Mouse (Mus musculus): ENCODE data around the gene Garnl3.

The Garnl3 gene

GRCm38 (mm10) chr2:32971235-32971634 is 160.2 kb downstream of the Garnl3 start:
- DNase-seq (ENCODE audit: low spot score in 2 of 2): no peak

- no peak for DNase-seq (ENCODE audit: low spot score in 2 of 2)
Measured at GRCm38 (mm10) chr2:32969326-32969725, 162.1 kb downstream of the Garnl3 start.

DNA sequence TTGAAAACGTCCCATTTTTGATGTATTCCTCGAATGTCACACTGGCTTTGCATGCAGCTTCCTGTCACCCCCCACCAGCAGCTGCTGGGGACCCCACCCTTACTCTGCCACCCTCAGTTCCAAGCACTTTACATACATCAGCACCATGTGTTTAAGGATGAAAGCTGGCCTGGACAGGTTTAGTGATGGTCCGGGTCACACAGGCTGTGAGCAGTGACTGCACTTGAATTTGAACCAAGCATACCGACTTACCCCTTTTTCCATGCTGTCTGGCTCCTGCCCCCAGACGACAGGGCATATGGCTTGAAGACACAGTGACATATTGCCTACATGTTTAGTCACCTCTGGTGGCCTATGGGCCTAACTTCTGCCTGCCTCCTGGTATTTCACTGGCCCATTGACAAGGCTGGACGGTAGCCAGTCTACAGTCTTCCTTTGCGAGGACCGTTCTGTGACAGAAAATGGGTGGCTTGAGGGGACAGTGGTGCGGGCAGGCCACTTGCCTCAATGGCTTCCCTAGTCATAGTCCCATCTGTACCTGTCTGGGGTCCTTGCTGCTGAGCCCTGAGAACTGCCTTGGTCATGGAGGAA is 163.3 kb downstream of the Garnl3 start:
- DNase-seq (ENCODE audit: low spot score in 2 of 2): no peak

DNA sequence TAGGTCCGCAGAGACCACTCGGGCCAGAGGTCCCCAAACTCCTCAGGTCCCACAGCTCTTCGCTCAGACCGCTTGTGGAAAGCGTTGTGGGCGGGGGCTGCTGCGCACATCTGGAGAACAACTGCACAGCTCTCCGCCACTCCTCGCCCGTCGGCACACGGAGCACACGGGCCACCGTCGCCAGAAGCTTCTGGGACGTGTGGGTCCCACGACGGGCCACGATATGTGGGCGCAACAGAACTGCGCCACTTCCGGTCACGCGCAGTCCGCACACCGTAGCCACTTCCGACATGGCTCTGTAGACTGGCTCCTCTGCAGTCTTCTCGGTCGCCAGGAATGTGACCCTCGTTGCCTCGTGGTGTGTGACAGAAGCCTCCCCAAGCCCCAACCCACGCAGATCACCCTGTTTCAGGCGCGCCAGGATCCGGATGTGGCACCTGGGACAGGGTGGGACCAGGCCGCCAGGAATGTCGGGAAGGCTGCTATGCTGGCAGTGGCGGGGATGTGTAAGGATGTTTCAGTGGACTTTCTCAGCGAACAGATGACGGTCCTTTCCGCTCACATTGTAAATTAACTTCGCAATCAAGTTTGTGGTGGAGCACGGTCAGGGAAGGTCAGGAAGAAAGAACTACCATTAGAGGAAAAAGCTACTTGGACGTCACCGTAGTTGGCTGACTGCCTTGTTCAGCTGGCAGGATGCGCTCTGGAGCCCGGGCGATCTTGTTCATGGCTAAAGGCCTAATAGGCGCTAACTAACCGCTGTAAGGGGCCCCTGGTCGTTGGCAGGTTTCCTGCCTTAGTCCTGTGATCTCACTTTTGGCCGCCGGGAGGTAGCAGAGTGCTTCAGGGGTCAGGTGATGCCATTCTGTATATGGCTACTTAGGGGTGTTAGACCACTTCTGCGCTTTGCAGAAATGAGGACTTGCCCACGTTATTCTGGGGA is 164.5 kb downstream of the Garnl3 start:
- peak; percentile 76 to 88 for DNase-seq (ENCODE audit: low spot score in 2 of 2)

- no peak for DNase-seq (ENCODE audit: low spot score in 2 of 2)
Measured at GRCm38 (mm10) chr2:32966184-32966688, 165.2 kb downstream of the Garnl3 start.

- DNase-seq (ENCODE audit: low spot score in 2 of 2): no peak
Measured at GRCm38 (mm10) chr2:32965511-32966183, 165.8 kb downstream of the Garnl3 start.

DNA sequence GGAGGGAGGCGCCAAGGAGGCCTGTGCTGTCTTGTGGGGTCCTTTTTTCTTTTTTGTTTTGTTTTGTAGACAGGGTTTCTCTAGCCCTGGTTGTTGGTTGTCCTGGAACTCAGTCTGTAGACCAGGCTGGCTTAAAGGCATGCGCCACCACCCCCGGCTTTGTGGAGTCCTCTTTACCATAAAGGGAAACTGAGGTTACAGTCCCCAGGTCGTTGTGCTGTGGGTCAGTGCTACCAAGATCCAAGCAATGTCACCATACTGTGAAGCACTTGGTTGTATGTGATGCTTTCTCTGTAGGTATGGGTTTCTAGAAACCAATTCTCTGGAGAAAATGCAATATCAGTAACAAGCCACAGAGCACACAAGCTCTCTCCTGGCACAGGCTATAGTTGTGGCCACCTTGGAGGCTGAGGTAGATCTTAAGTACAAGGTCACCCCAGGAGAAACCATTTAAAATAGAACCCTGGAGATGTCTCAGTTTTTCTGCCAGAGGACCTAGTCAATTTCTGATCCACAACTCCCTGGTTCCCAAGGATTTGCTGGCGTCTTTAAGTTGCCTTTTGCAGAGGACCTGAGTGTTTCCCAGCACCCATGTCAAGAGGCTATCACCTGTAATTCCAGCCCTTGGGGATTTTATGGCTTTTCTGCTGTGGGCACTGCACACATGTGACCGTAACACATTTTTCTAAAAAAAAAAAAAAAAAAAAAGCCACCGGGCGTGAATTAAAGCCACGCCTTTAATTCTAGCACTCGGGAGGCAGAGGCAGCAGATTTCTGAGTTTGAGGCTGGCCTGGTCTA is 166.6 kb downstream of the Garnl3 start:
- no peak for DNase-seq (ENCODE audit: low spot score in 2 of 2)

- no peak for DNase-seq (ENCODE audit: low spot score in 2 of 2)
Measured at GRCm38 (mm10) chr2:32963981-32964380, 167.5 kb downstream of the Garnl3 start.

DNA sequence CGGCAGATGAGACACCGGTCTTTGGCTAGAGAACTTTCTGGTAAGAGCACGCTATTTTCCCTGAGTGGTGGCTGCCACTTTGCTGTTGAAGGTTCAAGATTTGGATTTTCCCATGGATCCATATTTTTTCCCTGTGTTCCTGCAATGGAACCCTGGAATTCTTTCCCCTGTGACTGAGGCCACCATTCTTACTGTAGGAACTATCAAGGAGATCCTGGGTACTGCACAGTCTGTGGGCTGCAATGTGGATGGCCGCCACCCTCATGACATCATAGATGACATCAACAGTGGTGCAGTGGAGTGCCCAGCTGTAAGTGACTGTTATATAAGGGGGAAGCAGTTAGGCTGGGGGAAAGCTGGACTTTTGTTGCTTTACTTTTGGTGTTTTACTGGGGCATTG is 167.9 kb downstream of the Garnl3 start:
- DNase-seq (ENCODE audit: low spot score in 2 of 2): no peak

DNA sequence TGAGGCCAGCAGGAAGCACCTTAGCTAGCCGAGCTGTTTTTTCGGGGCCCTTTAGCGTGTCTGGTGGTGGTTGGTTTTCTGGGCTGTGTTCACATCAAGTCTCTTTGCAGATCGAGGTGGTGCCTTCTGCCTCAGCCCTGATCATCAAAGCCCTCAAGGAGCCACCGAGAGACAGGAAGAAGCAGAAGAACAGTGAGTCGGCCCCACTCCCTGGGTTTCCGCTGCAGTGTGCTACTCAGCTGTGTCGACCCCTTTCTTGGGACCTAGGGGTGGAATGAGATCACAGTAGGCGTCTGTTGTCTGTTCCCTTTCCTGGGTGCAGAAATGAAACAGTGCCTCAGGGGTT is 168.6 kb downstream of the Garnl3 start:
- no peak for DNase-seq (ENCODE audit: low spot score in 2 of 2)

- DNase-seq (ENCODE audit: low spot score in 2 of 2): no peak
Measured at GRCm38 (mm10) chr2:32962062-32962874, 169.2 kb downstream of the Garnl3 start.

- peak; percentile 84 to 93 for DNase-seq (ENCODE audit: low spot score in 2 of 2)
Measured at GRCm38 (mm10) chr2:32961192-32961995, 170.1 kb downstream of the Garnl3 start, which contains the start of the genes Rpl12 and Lrsam1. TSS of gene Rpl12 (plus strand) at chr2:32961559. TSS of gene Lrsam1 (minus strand) at chr2:32961614.

DNA sequence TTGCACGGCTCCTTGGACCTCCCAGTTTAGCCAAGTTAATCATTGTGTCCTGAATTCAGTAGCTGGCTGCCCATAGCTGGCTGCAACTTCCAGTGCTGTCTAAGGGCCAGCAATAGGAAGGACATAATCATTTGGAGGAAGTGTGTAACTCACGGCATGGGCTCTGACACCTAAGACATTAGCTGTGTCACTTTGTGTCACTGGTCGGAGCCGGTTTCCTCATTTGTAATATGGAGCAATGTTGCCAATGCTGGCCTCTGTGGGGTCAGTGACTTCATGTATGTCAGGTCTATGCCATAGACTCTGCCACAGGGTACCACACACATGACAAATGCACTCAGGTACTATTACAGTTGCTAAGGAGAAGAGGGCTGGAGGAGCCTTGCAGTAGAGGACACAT is 171.2 kb downstream of the Garnl3 start:
- DNase-seq (ENCODE audit: low spot score in 2 of 2): no peak

- peak in 1 of 2 experiments; percentile 48 for DNase-seq (ENCODE audit: low spot score in 2 of 2)
Measured at GRCm38 (mm10) chr2:32957344-32957743, 174.1 kb downstream of the Garnl3 start.

- DNase-seq (ENCODE audit: low spot score in 2 of 2): no peak
Measured at GRCm38 (mm10) chr2:32954581-32954980, 176.9 kb downstream of the Garnl3 start.

DNA sequence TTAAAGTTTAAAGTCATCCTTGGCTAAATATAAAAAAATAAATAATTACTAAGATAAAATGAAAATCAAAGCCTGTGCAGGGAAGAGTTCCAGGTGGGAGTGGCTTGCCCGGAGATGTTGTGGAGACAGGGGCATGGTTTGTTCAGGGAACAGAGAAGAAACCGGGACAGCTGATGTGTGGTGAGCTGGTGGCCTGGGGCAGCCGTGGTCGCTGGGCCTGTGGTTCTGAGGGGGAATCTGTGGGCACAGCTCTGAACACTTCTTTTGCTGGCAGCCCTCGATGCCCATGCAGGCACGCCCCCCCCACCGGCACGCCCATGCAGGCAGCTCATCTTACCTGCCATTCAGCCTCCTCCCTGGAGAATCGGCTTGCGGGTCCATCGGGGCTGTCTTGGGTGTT is 184.0 kb downstream of the Garnl3 start:
- no peak for DNase-seq (ENCODE audit: low spot score in 2 of 2)

DNA sequence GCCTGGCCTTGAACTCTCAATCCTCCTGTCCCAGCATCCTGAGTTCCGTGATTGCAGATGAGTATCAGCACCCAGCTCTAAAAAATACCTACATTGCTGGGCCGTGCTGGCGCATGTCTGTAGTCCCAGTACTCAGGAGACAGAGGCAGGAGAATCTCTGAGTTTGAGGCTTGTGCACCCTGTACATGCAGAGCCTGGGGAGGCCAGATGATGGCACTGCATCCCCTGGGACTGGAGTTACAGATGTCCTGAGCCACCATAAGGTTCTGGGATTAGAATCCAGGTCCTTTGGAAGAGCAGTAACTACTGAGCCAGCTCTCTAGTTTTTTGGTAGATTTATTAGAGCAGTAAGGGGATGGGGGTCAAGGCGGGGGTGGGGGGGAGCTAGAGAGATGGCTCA is 191.0 kb downstream of the Garnl3 start:
- no peak for DNase-seq (ENCODE audit: low spot score in 2 of 2)

DNA sequence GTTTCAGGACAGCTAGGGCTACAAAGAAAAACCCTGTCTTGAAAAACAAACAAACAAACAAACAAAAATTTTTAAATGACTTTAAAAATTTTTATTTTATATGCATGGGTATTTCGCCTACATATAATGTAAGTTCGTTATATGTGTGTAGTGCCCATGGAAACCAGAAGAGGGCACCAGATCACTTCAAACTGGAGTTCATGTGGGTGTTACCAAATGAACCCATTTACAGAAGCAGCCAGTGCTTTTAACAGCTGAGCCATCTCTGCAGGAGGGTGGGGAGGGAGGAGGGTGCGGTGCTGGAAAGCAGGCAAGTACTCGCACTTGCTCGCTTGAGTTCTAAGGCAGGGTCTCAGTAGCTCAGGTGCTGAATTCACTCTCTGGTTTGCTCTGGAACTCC is 192.0 kb downstream of the Garnl3 start:
- DNase-seq (ENCODE audit: low spot score in 2 of 2): peak in 1 of 2 experiments; percentile 62

GRCm38 (mm10) chr2:32938741-32939140 is 192.7 kb downstream of the Garnl3 start:
- no peak for DNase-seq (ENCODE audit: low spot score in 2 of 2)
